Mouse (Mus musculus) heart, postnatal 36 days (tissue): ENCODE measurements at regions not wholly inside any gene's neighbourhood (a gene's known extent, or its start where the extent isn't known, plus 50 kb on each side); places are given as distances from the start of the nearest gene placed in this dataset.
A peak's percentile ranks its signal among the peaks of the same experiment; 100 is the strongest.

ENCODE experiments used
- DNase-seq, 2 experiments: peaks; one replicate each; pipeline ENCODE4 v3.0.0; 2021 to 2022
- intact Hi-C: fragments of 180-260 bp; cut with DNase I; formaldehyde crosslinking; loops from one replicate; pipeline ENCODE4 v1.15.1; 2025

DNA sequence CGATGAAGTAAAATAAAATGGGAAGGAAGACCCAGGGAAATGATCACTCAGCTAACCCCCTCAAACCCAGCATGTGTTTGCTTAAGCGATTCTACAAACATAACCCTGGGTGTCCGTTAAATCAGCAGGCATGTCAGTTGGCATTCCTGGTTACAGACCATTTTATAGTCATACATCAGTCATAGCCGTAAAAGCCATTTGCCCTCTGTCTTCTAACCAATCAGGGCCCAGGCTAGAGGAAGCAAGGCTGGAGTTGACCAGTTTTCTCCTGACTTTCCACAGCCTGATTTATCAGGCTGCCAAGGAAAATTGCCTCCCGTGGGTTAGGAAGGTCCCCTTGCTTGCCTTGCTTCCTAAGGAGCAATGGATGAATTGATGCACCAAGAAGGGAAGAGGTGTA is 212.3 kb downstream of the Snx10 start:
- no peak for DNase-seq
- intact Hi-C loops: no loop called here

DNA sequence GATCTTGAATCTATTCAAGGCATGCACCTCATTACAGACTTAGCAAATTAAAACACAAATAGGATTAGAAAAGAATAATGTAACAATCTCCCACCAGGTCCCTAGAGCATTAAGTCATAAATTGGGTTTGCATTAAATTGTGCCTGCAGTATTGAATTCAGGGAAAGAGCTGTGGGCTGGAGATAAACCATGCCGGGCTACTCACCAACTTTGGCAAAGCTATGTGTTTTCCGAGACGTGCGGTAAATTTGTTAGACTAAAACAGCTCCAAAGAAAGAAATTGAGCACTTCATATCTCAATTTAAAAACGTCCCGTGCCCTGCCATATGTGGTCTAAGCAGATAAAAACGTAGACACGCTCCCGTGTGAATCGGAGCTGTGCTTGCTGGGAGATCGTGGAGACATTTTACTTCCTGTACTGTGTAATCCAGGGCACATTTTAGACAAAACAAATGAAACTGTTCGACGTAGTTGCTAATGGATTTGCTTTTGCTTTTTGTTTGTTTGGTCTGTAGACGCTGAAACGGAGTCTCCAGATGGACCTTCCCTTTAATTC is 219.5 kb downstream of the Snx10 start:
- intact Hi-C loops: no loop called here

GRCm38 (mm10) chr6:51744607-51745006 is 220.9 kb downstream of the Snx10 start:
- intact Hi-C loops: no loop called here
- no peak for DNase-seq

More for the DNA sequence above, 219.5 kb downstream of the Snx10 start:
- no peak for DNase-seq

DNA sequence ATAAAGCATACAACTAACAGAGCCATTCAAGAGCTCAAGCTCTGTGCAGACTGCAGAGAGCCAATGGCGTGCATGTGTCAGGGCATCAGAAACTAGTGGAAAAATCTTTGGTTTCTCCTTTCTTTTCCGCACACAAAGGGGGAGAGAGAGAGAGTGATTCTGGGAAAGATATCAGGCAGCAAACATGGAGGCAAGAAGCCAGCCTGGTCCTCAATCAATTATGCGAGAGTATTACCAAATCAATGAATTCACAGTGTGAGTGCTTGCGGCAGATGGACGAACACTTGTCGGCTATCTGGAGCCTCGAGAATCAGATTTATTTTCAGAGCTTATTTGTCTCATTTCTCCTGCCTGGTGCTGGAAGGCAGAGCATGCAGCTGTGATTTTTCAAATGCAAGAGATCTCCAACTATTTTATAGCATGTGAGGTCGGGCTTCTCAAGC is 230.6 kb downstream of the Snx10 start:
- intact Hi-C loops: no loop called here
- no peak for DNase-seq

DNA sequence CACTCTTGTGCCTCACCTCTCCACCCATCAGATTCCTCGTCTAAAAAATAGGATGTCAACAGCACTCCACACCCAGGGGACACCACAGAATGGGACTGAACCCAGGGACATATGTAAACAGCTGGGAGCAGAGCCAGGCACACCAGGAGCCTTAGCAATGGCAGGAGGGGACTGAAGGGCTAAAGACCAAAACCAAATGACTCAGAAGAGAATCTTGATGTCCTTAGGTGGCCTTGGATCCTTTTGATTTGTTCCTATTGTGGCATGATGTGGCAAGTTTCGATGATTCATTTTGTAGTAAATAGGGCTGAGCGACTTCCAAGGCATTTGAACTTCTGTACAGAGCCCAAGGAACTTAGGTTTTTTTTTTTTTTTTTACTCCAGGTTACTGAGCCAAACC is 233.4 kb downstream of the Snx10 start:
- intact Hi-C loops: no loop called here

DNA sequence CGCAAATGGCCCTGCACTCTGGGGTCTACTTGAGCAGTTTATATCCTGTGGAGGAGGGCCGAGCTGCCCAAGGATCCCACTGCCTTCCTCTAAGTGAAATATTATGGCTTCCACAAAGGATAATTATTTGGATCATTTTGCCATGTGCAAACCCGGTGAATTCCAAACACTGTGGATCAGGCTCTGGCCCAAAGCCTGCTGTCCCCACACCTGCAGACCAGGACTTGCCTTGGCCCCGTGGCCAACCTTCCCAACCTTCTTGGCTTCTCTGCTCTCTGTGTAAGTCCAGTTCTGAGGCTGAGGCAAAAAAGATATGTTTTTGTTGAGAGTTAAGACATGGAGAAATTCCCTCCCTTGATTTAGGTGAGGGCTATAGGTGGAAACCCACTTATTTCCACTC is 234.0 kb downstream of the Snx10 start:
- no peak for DNase-seq
- intact Hi-C loops: no loop called here

More for the DNA sequence above, 233.4 kb downstream of the Snx10 start:
- DNase-seq: no peak

DNA sequence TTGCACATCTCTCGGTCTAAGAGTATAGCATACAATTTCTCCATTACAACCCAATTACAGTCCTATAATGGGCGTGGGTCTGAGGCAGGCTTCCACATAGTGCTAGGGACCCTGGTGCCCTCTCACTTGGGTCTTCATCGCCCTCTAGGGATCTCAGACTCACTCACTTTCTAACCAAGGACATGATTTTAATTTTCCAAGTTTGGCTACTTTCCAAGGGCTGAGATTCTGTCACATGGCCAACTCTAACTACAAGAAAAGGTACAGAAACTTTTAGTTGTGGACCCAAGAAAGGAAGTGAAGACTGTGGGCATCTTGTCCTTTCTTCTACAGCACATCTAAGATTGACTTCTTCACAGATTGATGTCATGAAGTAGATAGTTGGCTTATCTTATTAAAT is 235.1 kb downstream of the Snx10 start:
- intact Hi-C loops: no loop called here
- DNase-seq: no peak

DNA sequence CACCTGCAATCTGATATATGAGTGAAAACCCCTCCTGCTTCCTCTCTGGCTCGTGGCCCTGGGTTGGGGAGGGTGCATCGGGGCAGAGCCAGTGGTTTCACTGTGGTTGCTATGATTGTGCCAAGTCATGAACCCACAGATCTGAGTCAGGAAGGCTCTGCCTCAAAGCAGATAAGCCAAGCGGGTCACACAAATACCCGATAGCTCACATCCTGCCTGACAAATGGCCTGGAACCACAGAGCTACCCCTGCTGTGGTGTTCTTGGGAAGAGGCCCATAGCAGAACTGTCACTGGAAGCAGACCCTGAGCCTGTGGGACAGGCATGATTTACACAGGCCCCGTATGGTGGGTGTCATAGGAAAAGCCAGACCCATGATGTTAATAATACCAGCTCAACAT is 236.7 kb downstream of the Snx10 start:
- no peak for DNase-seq
- intact Hi-C loops: no loop called here

- no peak for DNase-seq
- intact Hi-C loops: no loop called here
Observed at GRCm38 (mm10) chr6:51761506-51761905, 237.8 kb downstream of the Snx10 start.

GRCm38 (mm10) chr6:51766482-51766881 is 242.8 kb downstream of the Snx10 start:
- no peak for DNase-seq
- intact Hi-C loops: no loop called here

GRCm38 (mm10) chr6:51767582-51768341 is 244.1 kb downstream of the Snx10 start:
- DNase-seq: peak in 1 of 2 experiments; percentile 7
- intact Hi-C loops: no loop called here

DNA sequence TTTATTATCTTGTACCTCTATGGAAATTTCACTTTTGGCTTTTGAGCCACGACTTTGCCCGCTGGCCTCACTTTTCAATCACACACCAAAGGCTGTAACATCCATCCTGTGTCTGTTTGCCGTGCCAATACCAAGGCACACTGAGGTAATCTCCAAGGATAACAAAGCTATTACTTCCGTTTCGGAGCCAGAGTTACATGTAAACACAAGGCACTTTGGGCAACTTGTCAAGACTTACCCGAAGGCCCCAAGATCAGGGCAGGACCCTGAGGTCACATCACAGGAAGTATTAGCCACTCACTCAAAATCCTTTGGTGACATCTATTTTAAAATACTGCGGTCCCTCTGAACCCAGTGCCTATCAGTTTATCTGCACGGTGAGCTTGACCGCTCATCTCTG is 241.3 kb downstream of the Skap2 start:
- intact Hi-C loops: no loop called here

DNA sequence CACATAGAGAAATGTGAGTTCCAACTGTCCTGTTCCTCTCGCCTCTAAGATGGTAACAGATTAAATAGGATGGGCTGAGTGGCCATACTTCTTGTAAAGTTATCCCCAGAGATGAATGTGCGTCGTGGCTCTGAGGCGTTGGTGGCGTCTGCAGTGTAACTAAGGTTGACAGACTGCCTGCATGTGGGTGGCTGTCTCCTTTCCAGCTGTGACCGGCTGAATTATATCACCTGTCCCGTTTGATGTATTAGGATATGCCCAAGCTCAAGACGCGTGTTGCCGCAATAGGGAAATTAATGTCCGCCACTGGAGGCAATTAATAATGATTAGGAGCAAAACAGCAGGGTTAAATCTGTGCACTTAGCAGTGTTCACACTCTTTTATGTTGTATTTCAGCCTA is 240.9 kb downstream of the Skap2 start:
- DNase-seq: no peak
- intact Hi-C loops: no loop called here

More for the DNA sequence above, 241.3 kb downstream of the Skap2 start:
- DNase-seq: no peak

GRCm38 (mm10) chr6:51774771-51775170 is 237.6 kb downstream of the Skap2 start:
- intact Hi-C loops: no loop called here
- DNase-seq: no peak

DNA sequence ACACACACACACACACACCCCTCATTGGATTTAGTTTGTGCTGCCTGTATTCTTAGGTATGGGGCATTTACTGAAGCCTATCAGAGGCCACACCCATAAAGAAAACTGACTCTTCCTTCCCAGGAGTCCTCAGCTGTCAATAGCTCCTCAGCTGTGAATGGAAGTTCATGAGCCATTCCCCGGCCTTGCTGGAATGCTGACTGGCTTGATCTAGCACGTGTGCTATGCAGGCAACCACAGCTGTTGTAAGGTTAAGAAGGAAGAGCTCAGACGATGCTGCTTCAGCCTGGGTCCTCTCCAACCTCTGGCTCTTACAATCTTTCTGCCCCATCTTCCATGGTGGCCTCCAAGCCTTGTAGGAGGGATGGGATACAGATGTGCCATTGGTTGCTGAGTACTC is 226.7 kb downstream of the Skap2 start:
- DNase-seq: no peak
- intact Hi-C loops: no loop called here

DNA sequence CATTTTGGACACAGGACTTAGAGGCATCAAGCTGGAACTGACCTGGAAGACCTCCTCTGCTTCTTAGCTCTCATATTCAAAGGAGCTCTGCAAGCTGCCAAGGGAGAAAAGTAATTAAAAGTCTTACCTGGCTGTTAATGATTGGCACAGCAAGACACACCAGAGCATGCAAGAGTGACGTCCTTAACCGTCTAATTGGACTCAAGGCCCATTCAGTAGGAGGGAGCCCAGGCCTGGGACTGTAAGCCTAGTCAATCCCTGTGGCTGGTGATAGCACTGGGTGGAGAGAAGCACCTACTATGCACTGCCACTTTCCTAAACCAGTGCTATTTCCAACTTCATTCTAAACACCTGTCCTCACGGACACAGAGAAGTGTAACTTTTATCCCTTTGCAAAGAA is 225.5 kb downstream of the Skap2 start:
- no peak for DNase-seq
- intact Hi-C loops: no loop called here

- DNase-seq: no peak
- intact Hi-C loops: no loop called here
Observed at GRCm38 (mm10) chr6:51788156-51788555, 224.2 kb downstream of the Skap2 start.

DNA sequence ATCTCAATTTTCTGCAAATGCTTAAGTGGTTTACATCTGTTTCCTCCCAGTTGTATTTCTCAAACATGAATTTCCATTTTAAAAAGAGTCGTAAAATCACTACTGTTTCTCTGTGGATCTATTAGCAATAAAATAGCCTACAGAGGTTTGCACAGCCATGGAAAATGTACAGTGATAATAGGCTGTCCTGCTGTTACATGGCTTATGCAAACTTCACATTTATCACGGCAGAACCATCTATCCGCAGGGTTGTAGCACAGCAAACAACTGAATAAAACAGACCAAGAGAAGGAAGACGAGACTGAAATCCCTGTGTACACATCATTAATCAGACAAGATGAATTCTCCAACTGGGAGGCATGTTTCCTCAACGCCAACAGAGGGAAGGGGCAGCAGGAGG is 222.1 kb downstream of the Skap2 start:
- DNase-seq: no peak
- intact Hi-C loops: no loop called here

DNA sequence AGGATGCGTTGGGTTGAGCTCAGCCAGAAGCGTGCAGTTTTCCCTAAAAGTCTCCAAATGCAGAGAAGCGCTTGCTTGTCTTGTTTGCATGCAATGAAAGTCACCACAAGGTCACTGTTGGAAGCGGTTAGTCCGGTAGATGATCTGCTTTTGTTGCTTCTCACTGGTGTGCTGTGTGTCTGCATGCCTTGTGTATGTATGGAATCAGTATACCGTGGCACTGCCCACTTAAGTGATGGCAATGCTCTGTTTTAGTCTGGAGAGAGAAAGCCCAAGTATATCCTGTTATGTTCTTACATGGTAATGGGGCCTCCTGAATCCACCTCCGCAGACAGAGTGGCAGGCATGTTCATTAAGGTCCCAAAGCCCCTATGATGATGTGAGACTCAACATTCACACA is 221.7 kb downstream of the Skap2 start:
- no peak for DNase-seq
- intact Hi-C loops: no loop called here

- intact Hi-C loops: no loop called here
- peak; percentile 25 to 50 for DNase-seq
Observed at GRCm38 (mm10) chr6:51795300-51795699, 217.0 kb downstream of the Skap2 start.

DNA sequence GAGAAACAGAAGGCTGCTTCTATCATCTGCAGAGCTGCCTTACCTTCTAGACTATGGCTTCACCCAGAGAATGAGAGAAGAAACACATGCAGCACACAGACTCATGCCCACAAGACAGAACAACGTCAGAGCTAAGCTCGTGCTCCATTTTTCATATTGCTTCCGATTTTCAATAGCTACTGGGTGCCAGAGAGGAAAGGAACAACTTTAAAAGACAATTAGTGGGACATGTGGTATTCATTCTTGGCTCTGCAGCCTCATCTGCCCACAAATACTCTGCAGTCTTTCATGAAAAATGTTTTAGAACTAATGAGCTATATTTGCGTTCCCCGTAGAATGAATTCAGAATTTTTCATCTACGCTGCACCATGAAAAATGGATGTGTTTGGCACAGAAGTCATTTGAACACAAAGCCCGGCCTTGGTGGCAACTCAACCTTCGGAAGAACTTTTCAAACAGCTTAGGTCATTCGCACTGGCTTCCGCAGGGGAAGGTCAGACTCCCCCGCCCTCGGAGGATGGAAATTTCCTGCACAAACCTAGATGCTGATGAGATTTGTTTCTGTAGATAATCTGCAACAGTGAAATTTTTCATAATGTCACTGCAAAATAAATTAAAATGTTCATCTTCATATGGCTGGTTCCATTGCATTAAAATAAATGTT is 213.6 kb downstream of the Skap2 start:
- intact Hi-C loops: no loop called here
- DNase-seq: no peak

DNA sequence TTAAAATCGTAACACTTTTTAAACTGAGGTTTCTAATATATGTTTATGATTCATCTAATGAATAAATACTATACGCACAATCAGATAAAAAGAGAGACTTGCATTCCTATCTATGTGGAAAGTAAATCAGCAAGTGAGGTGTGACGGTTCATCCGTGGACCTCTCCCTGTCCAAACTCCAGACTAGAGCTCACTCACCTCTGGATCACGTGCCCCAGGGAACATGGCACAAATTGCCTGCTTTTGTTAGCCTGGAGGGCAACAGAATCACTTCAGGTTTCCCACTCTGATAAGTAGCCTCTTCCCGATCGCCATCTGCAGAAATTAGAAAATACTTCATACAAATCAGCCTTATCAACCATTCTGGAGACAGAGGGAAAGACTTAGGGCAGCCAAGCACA is 206.7 kb downstream of the Skap2 start:
- DNase-seq: no peak
- intact Hi-C loops: no loop called here
